Mouse (Mus musculus): ENCODE data around the gene Ube2ql1. TPM values are rescaled to one million over a fixed set of nuclear protein-coding genes. Genes with fewer than 3 reads are reported as not detected.
A peak's percentile ranks its signal among the peaks of the same experiment; 100 is the strongest.

Gene Ube2ql1
- 0.18 and 0.21 TPM in 2 replicates for polyA plus RNA-seq (2016; fragmentation: Nextera tagmentation; extraction: Ambion mirVana)

DNA sequence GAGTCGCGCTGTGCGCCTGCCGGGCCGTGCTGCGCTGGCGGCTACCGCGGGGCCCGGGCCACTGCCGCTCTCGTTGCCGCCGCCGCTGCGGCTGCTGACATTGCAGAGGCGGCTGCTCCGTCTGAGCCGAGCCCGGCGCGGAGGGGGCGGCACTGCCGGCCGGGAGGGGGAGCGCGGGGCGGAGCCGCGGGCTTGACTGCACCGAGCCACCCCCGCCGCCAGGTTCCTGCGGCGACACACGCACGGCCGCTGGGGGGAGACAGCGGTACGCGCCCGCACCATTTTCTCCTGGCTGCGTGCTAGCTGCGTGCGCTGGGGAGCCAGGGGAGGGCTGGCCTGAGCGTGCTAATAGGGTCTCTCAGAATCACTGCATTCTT, at the start of gene Ube2ql1:
Gene Ube2ql1 (minus strand): TSS at position 131 of the 377 bp plus-strand sequence.
- peak within 1 kb of the TSS; percentile 71 for H3K4me2 ChIP-seq
- H3K9ac ChIP-seq: peak within 1 kb of the TSS; percentile 17; the same call in 1 of the 2 replicates
- peak; percentile 81 for ATAC-seq
- H3K27me3 ChIP-seq (replicated peaks): peaks cover 73% of the 10 kb centered on the region
- H3K27ac ChIP-seq: no peak within 1 kb of the TSS
- H3K4me3 ChIP-seq: peak within 1 kb of the TSS; percentile 57
- H3K4me1 ChIP-seq: 0 out of 2 replicates have a peak, but pooled peaks cover 2% of the 10 kb centered on the region
- WGBS (ENCODE audit: insufficient replicate concordance): under 1% methylated on average over 31 of the region's 46 CpGs
- H3K36me3 ChIP-seq: no peaks in the 10 kb centered on the region
- H3K9me3 ChIP-seq (replicated peaks): no peaks in the 10 kb centered on the region

DNA sequence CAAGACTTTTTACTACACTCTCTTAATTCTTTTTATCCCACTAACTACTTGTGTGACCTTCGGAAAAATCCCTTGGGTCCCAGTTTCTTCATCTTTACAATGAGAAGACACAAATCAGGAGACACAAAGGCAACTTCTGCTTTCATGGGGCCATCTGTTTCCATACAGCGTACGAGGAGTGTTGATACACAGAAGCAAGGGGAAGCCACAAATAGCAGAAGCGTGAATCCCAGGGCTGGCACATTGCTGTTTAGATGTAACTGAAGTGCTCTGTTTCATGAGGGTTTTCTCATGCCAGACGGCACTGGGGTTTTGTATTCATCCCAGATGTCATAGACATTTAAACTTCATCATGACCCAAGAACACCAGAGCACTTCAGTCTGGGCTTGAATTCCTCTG, 49.0 kb upstream of the Ube2ql1 start:
- no peaks in the 10 kb centered on the region for H3K9me3 ChIP-seq (replicated peaks)
- H3K36me3 ChIP-seq: no peaks in the 10 kb centered on the region
- H3K4me2 ChIP-seq: no peak overlapping the region
- H3K4me1 ChIP-seq: no peaks in the 10 kb centered on the region
- no peak overlapping the region for H3K9ac ChIP-seq
- 32% methylated on average over 5 of the region's 5 CpGs for WGBS (ENCODE audit: insufficient replicate concordance)
- H3K27ac ChIP-seq: no peak overlapping the region
- H3K27me3 ChIP-seq (replicated peaks): no peaks in the 10 kb centered on the region
- no peak for ATAC-seq
- H3K4me3 ChIP-seq: no peak overlapping the region

DNA sequence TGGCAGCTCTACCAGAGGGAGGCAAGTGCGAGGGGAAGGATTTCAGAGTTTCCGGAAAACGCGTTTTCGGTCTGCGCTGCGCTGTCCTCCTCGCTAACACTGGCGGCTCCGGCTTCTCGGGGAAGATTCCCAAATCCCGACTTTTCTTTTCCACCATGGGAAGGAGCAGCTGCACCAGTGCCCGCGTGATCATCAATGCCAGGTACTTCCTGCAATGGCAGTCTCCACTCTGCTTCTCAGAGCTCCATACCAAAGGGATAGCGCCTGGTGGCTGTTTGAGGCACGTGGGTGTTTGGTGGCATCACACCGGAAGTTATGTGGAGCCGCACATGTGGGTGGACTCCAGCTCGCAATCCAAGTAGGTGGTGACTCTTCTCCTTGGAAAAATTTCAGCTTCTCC, 38.5 kb upstream of the Ube2ql1 start:
- no peak overlapping the region for H3K9ac ChIP-seq
- no peaks in the 10 kb centered on the region for H3K36me3 ChIP-seq
- 77% methylated on average over 19 of the region's 19 CpGs for WGBS (ENCODE audit: insufficient replicate concordance)
- H3K4me3 ChIP-seq: no peak overlapping the region
- H3K9me3 ChIP-seq (replicated peaks): no peaks in the 10 kb centered on the region
- no peak overlapping the region for H3K27ac ChIP-seq
- no peak overlapping the region for H3K4me2 ChIP-seq
- ATAC-seq: no peak
- no peaks in the 10 kb centered on the region for H3K4me1 ChIP-seq
- no peaks in the 10 kb centered on the region for H3K27me3 ChIP-seq (replicated peaks)

DNA sequence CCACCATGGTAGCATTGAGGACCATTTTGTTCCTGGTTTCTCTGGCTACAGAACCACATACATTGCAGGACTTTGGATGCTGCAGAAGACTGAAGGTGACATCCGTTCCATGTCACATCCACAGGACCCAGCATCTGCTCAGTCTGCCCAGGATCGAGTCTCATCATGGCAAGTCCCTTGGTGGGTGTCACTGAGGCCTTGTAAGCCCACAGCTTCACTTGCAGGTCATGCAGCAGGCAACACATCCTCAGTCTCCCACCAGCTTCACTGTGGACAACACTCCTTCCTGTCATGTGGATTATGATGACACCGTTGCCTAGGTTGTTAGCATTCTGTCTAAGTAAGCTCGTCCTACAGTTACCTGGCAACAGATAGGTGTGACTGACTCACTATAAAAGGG, 32.7 kb upstream of the Ube2ql1 start:
- Histone ChIP-seq H3K4me1 (no peaks in the 10 kb centered on the region), H3K27ac (no peak overlapping the region), H3K27me3 (replicated peaks) (no peaks in the 10 kb centered on the region), H3K9ac (no peak overlapping the region), H3K36me3 (no peaks in the 10 kb centered on the region), H3K4me3 (no peak overlapping the region), H3K9me3 (replicated peaks) (no peaks in the 10 kb centered on the region), H3K4me2 (no peak overlapping the region)
- WGBS (ENCODE audit: insufficient replicate concordance): 65% methylated on average over 4 of the region's 4 CpGs
- ATAC-seq: no peak

DNA sequence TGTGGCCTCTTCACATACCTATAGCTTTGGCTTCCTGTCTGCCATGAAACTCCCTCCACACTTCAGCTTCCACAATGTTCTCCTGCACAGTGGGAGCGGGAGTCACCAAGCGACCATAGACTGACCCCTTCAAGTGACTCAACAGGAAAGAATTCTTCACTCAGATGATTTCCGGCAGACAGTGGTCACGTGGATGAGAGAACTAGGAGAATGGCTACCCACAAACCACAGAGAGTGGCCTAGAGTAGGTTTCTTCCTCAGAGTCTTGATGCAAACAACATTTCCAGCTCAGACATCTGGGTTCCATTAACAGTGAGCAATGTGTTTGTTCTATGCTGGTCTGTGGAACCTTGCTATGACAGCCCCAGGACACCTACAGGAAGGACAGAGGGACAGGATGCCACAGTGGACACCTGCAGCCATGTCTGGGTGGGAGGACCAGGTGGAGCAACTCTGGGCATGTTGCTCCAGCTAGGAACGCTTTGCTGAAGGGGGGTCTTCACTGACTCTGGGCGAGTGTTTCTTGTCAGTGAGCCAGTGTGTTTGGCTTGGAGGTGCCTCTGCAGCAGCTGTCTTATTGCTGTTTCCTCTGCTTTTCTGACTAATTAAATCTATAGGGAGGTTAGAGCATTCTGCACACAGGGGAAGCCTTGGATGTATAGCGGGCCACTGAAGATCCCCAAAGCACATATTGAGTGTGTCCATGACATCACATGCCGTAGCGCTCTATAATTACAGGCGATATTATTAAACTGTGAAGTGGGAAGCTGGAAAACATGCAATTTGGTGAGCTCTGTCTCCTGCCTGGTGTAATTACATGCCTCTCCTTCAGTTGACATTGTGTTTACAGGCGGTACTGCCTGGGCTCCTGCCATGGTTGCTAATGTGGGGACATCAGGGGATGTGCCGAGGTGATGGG, 31.1 kb upstream of the Ube2ql1 start:
- WGBS (ENCODE audit: insufficient replicate concordance): 61% methylated on average over 12 of the region's 12 CpGs
- no peak overlapping the region for H3K4me3 ChIP-seq
- no peak overlapping the region for H3K27ac ChIP-seq
- no peak overlapping the region for H3K9ac ChIP-seq
- no peak for ATAC-seq
- H3K9me3 ChIP-seq (replicated peaks): no peaks in the 10 kb centered on the region
- no peak overlapping the region for H3K4me2 ChIP-seq
- no peaks in the 10 kb centered on the region for H3K4me1 ChIP-seq
- H3K27me3 ChIP-seq (replicated peaks): no peaks in the 10 kb centered on the region
- H3K36me3 ChIP-seq: no peaks in the 10 kb centered on the region

DNA sequence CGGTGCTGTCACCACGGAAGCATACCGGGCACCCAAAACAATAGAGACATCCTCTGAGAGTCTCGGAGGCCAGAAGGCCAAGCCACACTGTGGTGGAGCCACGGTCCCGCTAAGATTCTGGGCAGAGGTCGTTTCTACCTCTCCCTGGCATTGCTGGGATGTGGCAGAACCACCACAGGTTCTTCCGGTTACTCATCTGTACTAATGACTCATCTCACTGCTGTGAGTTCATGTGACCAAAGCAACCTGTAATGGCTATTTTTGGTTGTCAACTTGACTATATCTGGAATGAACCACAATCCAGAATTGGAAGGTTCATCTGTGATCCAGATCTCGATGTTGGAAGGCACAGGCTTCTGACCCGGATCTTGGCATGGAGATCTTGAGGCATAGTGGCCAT, 28.5 kb upstream of the Ube2ql1 start:
- no peak overlapping the region for H3K4me3 ChIP-seq
- H3K9ac ChIP-seq: no peak overlapping the region
- no peaks in the 10 kb centered on the region for H3K27me3 ChIP-seq (replicated peaks)
- H3K4me2 ChIP-seq: no peak overlapping the region
- ATAC-seq: no peak
- 76% methylated on average over 10 of the region's 10 CpGs for WGBS (ENCODE audit: insufficient replicate concordance)
- H3K9me3 ChIP-seq (replicated peaks): no peaks in the 10 kb centered on the region
- H3K27ac ChIP-seq: no peak overlapping the region
- H3K36me3 ChIP-seq: no peaks in the 10 kb centered on the region
- H3K4me1 ChIP-seq: no peaks in the 10 kb centered on the region

DNA sequence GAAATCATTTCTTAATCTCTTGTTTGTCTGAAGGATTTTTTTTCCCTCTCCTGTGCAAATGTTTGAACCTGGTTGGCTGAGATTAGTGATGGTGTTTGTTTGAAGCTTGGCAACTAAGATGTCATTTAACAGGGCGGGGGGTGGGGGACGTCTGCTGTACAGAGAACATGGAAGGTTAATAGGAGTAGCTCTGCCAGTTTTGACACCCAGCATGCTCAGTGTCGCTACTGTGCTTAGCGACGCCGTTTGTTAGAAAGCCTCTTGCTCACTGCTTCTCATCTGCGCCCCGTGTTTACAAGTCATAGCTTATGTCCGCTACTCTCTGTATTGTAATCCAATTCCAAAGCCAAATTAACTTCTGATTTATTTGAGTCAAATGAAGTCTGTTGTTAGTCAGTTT, 25.0 kb upstream of the Ube2ql1 start:
- no peak overlapping the region for H3K9ac ChIP-seq
- H3K9me3 ChIP-seq (replicated peaks): no peaks in the 10 kb centered on the region

DNA sequence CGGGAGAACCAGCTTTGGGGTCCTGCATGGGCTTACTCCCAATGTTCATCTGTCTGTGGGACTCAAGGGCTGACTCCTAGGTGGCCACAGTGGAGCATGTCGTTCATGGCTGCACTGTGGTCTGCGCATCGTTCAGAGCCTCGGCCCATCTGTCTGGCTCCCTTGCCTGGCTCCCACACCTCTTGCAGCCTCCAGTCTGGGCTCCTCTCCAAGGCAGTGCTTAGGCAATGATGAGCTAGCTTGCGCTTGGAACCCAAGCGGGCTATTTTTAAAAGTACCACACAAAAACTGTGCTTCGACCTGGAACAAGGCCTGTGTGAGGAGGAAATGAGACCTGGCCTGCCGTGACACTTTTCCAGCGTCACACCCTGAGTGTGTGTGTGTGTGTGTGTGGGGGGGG, 21.7 kb upstream of the Ube2ql1 start:
- Histone ChIP-seq H3K27me3 (replicated peaks) (no peaks in the 10 kb centered on the region), H3K4me1 (no peaks in the 10 kb centered on the region), H3K9me3 (replicated peaks) (no peaks in the 10 kb centered on the region), H3K36me3 (no peaks in the 10 kb centered on the region), H3K4me3 (no peak overlapping the region), H3K27ac (no peak overlapping the region), H3K9ac (no peak overlapping the region), H3K4me2 (no peak overlapping the region)
- 76% methylated on average over 10 of the region's 10 CpGs for WGBS (ENCODE audit: insufficient replicate concordance)
- ATAC-seq: no peak

More for the DNA sequence above, 25.0 kb upstream of the Ube2ql1 start:
- Histone ChIP-seq H3K4me2 (no peak overlapping the region), H3K27ac (no peak overlapping the region), H3K36me3 (no peaks in the 10 kb centered on the region), H3K4me3 (no peak overlapping the region), H3K4me1 (no peaks in the 10 kb centered on the region), H3K27me3 (replicated peaks) (no peaks in the 10 kb centered on the region)
- ATAC-seq: no peak
- WGBS (ENCODE audit: insufficient replicate concordance): 74% methylated on average over 9 of the region's 9 CpGs

DNA sequence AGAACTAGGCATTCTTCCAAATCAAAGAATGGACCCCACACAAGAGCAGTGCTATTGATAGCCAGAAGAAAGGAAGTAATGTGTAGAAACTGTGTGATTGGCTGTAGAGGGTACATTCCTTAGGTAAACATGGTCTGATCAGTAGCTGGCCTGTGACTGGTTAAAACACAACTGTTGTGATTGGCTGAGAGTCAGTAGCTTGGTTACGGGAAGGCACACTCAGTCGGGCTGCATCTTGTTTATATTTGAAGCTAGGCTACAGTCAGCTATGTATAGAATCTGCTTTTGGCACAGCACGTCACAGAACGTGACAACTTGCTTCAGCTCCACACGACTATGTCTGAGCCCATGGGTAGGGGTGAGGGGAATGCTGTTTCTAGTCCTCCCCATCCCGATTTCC, 19.3 kb upstream of the Ube2ql1 start:
- WGBS (ENCODE audit: insufficient replicate concordance): 57% methylated on average over 6 of the region's 6 CpGs
- H3K27me3 ChIP-seq (replicated peaks): no peaks in the 10 kb centered on the region
- ATAC-seq: no peak
- H3K4me3 ChIP-seq: no peak overlapping the region
- H3K4me1 ChIP-seq: no peaks in the 10 kb centered on the region
- H3K9me3 ChIP-seq (replicated peaks): no peaks in the 10 kb centered on the region
- H3K4me2 ChIP-seq: no peak overlapping the region
- H3K27ac ChIP-seq: no peak overlapping the region
- no peaks in the 10 kb centered on the region for H3K36me3 ChIP-seq
- no peak overlapping the region for H3K9ac ChIP-seq

DNA sequence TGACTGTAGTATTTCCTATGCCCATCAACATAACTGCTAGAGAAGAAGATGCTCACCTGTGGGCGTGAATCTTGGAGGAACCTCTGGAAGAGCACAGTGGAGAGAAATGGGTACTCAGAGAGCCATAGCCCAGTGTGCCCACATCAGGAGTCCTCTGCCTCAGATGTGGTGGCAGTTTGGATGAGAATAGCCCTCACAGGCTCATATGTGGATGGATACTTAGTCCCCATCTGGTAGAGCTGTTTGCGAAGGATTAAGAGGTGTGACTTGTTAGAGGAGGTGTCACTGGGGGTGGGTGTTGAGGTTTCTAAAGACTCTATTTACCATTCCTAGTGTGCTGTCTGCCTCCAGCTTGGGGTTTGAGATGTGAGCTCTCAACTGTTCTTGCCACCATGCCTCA, 13.2 kb upstream of the Ube2ql1 start:
- H3K4me2 ChIP-seq: no peak overlapping the region
- no peak for ATAC-seq
- H3K4me1 ChIP-seq: no peaks in the 10 kb centered on the region
- H3K9ac ChIP-seq: no peak overlapping the region
- no peak overlapping the region for H3K27ac ChIP-seq
- 39% methylated on average over 2 of the region's 2 CpGs for WGBS (ENCODE audit: insufficient replicate concordance)
- no peaks in the 10 kb centered on the region for H3K36me3 ChIP-seq
- no peak overlapping the region for H3K4me3 ChIP-seq
- no peaks in the 10 kb centered on the region for H3K9me3 ChIP-seq (replicated peaks)
- H3K27me3 ChIP-seq (replicated peaks): no peaks in the 10 kb centered on the region

DNA sequence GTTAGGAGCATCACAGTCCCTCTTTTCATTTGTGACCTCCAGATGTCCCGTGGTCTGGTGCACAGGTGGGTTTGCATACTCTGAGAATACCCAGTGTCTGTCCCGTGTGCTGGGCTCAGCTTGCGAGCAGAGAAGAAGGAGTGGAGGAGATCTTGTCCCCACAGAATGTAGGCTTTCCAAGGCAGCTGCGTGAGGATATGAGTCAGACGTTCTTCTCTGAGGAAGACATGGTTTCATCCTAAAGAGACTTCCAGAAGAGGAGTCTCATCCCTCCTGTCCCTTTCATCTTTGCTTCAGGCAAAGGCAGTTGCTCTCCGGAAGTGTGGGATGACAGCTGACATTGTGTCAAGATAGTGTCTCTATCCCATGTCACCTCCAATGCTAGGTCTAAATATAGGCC, 11.8 kb upstream of the Ube2ql1 start:
- ATAC-seq: no peak
- 66% methylated on average over 6 of the region's 6 CpGs for WGBS (ENCODE audit: insufficient replicate concordance)
- Histone ChIP-seq H3K27ac (no peak overlapping the region), H3K9me3 (replicated peaks) (no peaks in the 10 kb centered on the region), H3K4me3 (no peak overlapping the region), H3K36me3 (no peaks in the 10 kb centered on the region), H3K9ac (no peak overlapping the region), H3K4me1 (no peaks in the 10 kb centered on the region), H3K27me3 (replicated peaks) (no peaks in the 10 kb centered on the region), H3K4me2 (no peak overlapping the region)

DNA sequence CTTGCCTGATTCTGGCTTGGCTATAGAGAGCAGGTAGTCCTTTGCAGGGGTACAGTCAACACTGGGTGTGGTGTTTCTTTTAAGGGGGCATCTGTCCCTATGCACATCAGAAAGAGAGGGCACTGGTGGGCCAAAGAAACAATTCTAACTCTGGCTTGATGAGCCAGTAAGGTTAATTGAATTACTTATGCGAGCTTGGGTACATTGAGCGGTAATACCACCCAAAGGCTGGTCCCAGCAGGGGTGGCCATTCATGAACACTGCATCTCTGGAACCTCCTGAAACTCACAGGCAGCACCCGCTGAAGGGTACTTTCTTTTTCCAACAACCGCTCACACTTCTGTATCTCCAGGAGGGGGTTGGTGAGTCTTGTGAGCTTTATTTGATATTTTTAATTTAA, 9.1 kb upstream of the Ube2ql1 start:
- Histone ChIP-seq H3K27ac (no peak overlapping the region), H3K9me3 (replicated peaks) (no peaks in the 10 kb centered on the region), H3K27me3 (replicated peaks) (no peaks in the 10 kb centered on the region), H3K4me2 (no peak overlapping the region), H3K9ac (no peak overlapping the region), H3K4me3 (no peak overlapping the region), H3K4me1 (no peaks in the 10 kb centered on the region), H3K36me3 (no peaks in the 10 kb centered on the region)
- WGBS (ENCODE audit: insufficient replicate concordance): 67% methylated on average over 4 of the region's 4 CpGs
- no peak for ATAC-seq

Measured in liver, embryonic 12.5 days (tissue).